Mouse (Mus musculus) ovary, postnatal 10 days (tissue): ENCODE data around the gene Kctd20.
"Not testable (repeated sequence)": the region's sequence is repeated elsewhere in the genome, so short reads cannot be mapped to it uniquely, and the experiment has no call there.

Experiments
- DNase-seq: peaks from one replicate; pipeline ENCODE4 v3.0.0; 2022; ENCODE audit warnings: low spot score

Kctd20 gene

GRCm38 (mm10) chr17:28986833-28987232 lies 35.1 kb downstream of the Kctd20 start:
- DNase-seq: no peak

GRCm38 (mm10) chr17:28987713-28988112 lies 36.0 kb downstream of the Kctd20 start:
- no peak for DNase-seq

GRCm38 (mm10) chr17:28988291-28988690 lies 36.5 kb downstream of the Kctd20 start:
- DNase-seq: no peak

- DNase-seq: no peak
These were observed 37.2 kb downstream of the Kctd20 start for GRCm38 (mm10) chr17:28988996-28989395.

- no peak for DNase-seq
These were observed 38.3 kb downstream of the Kctd20 start for GRCm38 (mm10) chr17:28990060-28990459.

GRCm38 (mm10) chr17:28991286-28991685 lies 39.5 kb downstream of the Kctd20 start:
- no peak for DNase-seq

- DNase-seq: no peak
These were observed 40.4 kb downstream of the Kctd20 start for GRCm38 (mm10) chr17:28992105-28992504.

GRCm38 (mm10) chr17:28993004-28993403 lies 41.3 kb downstream of the Kctd20 start:
- DNase-seq: not testable (repeated sequence)

- no peak for DNase-seq
These were observed 42.9 kb downstream of the Kctd20 start for GRCm38 (mm10) chr17:28994615-28995014.

GRCm38 (mm10) chr17:29000465-29000864 lies 48.7 kb downstream of the Kctd20 start:
- DNase-seq: no peak

- no peak for DNase-seq
These were observed 52.0 kb downstream of the Kctd20 start for GRCm38 (mm10) chr17:29003740-29004139.

GRCm38 (mm10) chr17:29005002-29005401 lies 53.3 kb downstream of the Kctd20 start:
- DNase-seq: no peak

GRCm38 (mm10) chr17:29006812-29007211 lies 55.1 kb downstream of the Kctd20 start:
- no peak for DNase-seq

- DNase-seq: no peak
These were observed 55.5 kb downstream of the Kctd20 start for GRCm38 (mm10) chr17:29007243-29007640.

- DNase-seq: peak; percentile 88
These were observed 56.0 kb downstream of the Kctd20 start, which contains the start of gene Stk38 for GRCm38 (mm10) chr17:29007641-29008325. Gene Stk38 (minus strand): TSS chr17:29007995.

- no peak for DNase-seq
These were observed 56.5 kb downstream of the Kctd20 start for GRCm38 (mm10) chr17:29008326-29008650.

GRCm38 (mm10) chr17:29009181-29009580 lies 57.4 kb downstream of the Kctd20 start:
- DNase-seq: no peak

GRCm38 (mm10) chr17:29014235-29014634 lies 62.5 kb downstream of the Kctd20 start:
- no peak for DNase-seq

GRCm38 (mm10) chr17:29015638-29016037 lies 63.9 kb downstream of the Kctd20 start:
- no peak for DNase-seq

- DNase-seq: no peak
These were observed 65.0 kb downstream of the Kctd20 start for GRCm38 (mm10) chr17:29016705-29017104.

GRCm38 (mm10) chr17:29018292-29018984 lies 66.7 kb downstream of the Kctd20 start:
- DNase-seq: no peak
